Mouse (Mus musculus): ENCODE measurements around the gene Pxk.

DNA sequence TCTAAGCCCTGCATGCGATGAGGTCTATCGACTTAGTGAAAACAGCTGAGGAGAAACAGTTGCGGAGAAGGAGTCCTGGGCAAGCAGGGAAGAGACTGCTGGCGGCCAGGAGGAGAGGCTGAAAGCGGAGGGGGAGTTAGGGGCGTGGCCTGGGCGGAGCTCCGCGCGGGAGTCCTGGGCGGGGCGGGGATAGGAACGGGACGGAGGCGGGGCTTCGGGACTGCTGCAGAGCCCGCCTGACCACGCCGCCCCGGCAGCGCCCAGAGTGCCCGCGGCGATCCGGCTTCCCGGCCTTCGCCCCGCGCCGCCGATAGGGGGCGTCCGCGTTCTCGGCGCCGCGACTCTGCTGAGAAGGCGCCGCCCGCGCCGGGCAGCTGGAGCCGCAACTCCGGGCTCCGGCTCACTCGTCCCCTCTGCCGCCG, 115.8 kb downstream of the Pxk start, which contains the start of gene Kctd6:
- peak; percentile 11; the same call in 1 of the 2 replicates for TF ChIP-seq POLR2A (IDR thresholded peaks at IDR 0.05; ENCODE audit: borderline replicate concordance, control insufficient read depth, low read depth, low read length)
- TF ChIP-seq CTCF (IDR thresholded peaks at IDR 0.05; ENCODE audit: control insufficient read depth, insufficient read depth, low read length): peak; percentile 52
